Mouse (Mus musculus): ENCODE results near the gene Nkx2-5. TPM values are rescaled to one million over a fixed set of nuclear protein-coding genes. Genes with fewer than 3 reads are reported as not detected.
A peak's percentile ranks its signal among the peaks of the same experiment; 100 is the strongest.

The Nkx2-5 gene
- polyA plus RNA-seq, 1 experiment from 2014 or later, result not detected

GRCm38 (mm10) chr17:26860906-26861305 lies 16.1 kb upstream of the Nkx2-5 start:
- no peak overlapping the region for H3K9ac ChIP-seq (replicated peaks; ENCODE audit: low read length)
- no peaks in the 10 kb centered on the region for H3K36me3 ChIP-seq (ENCODE audit: insufficient read depth, low read length)
- H3K4me1 ChIP-seq (ENCODE audit: insufficient read depth, low read length), result no peaks in the 10 kb centered on the region
- peaks cover 49% of the 10 kb centered on the region for H3K27me3 ChIP-seq (ENCODE audit: insufficient read depth, low read length)
- no peak for ATAC-seq (ENCODE audit: low FRiP score, low TSS enrichment)
- 0 out of 2 replicates have a peak, but pooled peaks cover 5% of the 10 kb centered on the region for H3K9me3 ChIP-seq (ENCODE audit: low read length)
- H3K4me2 ChIP-seq (replicated peaks; ENCODE audit: low read depth, low read length), result no peak overlapping the region
- WGBS, result 18% methylated on average over 4 of the region's 4 CpGs
- no peak overlapping the region for H3K4me3 ChIP-seq (ENCODE audit: low read length)
- no peak overlapping the region for H3K27ac ChIP-seq (ENCODE audit: low read length)

- H3K36me3 ChIP-seq (ENCODE audit: insufficient read depth, low read length), result no peaks in the 10 kb centered on the region
- peaks cover 12% of the 10 kb centered on the region for H3K4me1 ChIP-seq (ENCODE audit: insufficient read depth, low read length)
- no peaks in the 10 kb centered on the region for H3K9me3 ChIP-seq (ENCODE audit: low read length)
- no peak overlapping the region for H3K4me3 ChIP-seq (ENCODE audit: low read length)
- H3K27me3 ChIP-seq (ENCODE audit: insufficient read depth, low read length), result peaks cover 90% of the 10 kb centered on the region
- H3K27ac ChIP-seq (ENCODE audit: low read length), result no peak overlapping the region
- no peak overlapping the region for H3K4me2 ChIP-seq (replicated peaks; ENCODE audit: low read depth, low read length)
- WGBS, result 7% methylated on average over 4 of the region's 4 CpGs
- no peak overlapping the region for H3K9ac ChIP-seq (replicated peaks; ENCODE audit: low read length)
- ATAC-seq (ENCODE audit: low FRiP score, low TSS enrichment), result no peak
Measured at GRCm38 (mm10) chr17:26852262-26852661, 7.5 kb upstream of the Nkx2-5 start.

DNA sequence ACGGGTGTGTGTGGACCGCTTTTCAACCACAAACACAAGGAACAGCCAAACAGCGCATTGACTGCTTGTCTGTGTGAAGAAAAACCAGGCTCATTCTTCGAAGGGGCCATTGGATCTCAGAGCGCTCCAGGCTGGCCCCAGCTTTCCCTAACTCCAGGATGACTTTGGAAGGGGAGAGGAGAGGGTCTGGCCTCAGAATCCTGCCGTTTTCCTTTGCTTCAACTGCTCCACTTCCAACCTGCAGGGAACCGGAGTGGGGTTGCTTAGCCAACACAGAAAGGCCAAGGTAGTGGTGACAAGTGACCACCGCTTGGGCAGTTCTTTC lies 6.3 kb upstream of the Nkx2-5 start:
- Histone ChIP-seq H3K27ac (ENCODE audit: low read length) (no peak overlapping the region), H3K4me1 (ENCODE audit: insufficient read depth, low read length) (peaks cover 12% of the 10 kb centered on the region), H3K9me3 (ENCODE audit: low read length) (no peaks in the 10 kb centered on the region), H3K36me3 (ENCODE audit: insufficient read depth, low read length) (no peaks in the 10 kb centered on the region), H3K27me3 (ENCODE audit: insufficient read depth, low read length) (peaks cover 88% of the 10 kb centered on the region), H3K4me2 (replicated peaks; ENCODE audit: low read depth, low read length) (no peak overlapping the region), H3K9ac (replicated peaks; ENCODE audit: low read length) (no peak overlapping the region), H3K4me3 (ENCODE audit: low read length) (peak overlapping the region; percentile 24; the same call in 1 of the 2 replicates)
- WGBS, result 9% methylated on average over 8 of the region's 8 CpGs
- ATAC-seq (ENCODE audit: low FRiP score, low TSS enrichment), result no peak

DNA sequence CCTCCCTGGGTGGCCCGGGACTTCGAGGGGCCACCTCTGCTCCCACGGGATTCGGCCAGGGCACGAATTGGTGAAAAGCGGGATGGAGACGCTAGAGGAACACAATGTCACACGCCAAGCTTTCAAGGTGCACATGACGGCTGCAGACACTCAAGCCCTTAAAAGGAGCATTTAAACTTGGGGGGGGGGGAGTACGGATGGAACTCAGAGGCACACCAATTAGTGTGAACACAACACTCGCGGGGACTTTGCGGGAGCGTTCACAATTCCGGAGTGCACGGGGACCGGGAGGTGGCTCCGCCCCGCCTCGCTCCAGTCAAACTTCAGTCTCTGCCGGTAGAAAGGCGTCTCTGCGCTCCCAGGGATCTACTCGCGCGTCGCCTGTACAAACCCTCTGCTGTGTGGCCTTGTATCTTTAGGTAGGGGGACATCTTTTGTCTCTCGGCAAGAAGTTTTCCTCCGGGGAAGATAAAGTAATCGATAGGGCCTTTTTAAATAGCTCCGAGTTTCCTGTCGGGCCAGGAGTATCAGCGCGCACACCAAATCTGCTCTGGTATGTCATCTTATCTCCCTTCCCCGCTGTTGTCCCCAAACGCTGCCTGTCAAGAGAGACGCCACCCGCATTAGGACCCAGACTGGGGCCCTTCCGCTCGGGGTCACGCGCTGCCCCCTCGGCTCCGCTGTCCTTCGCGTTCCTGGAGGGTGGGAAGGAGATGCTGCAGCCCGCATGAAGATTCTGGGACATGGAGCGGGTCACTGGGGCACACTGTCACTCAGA lies 5.7 kb upstream of the Nkx2-5 start:
- Histone ChIP-seq H3K36me3 (ENCODE audit: insufficient read depth, low read length) (no peaks in the 10 kb centered on the region), H3K27me3 (ENCODE audit: insufficient read depth, low read length) (peaks cover 87% of the 10 kb centered on the region), H3K4me1 (ENCODE audit: insufficient read depth, low read length) (peaks cover 12% of the 10 kb centered on the region), H3K27ac (ENCODE audit: low read length) (no peak overlapping the region), H3K4me3 (ENCODE audit: low read length) (peak overlapping the region; percentile 24), H3K4me2 (replicated peaks; ENCODE audit: low read depth, low read length) (peak overlapping the region; percentile 35), H3K9me3 (ENCODE audit: low read length) (no peaks in the 10 kb centered on the region), H3K9ac (replicated peaks; ENCODE audit: low read length) (no peak overlapping the region)
- WGBS, result under 1% methylated on average over 48 of the region's 48 CpGs
- no peak for ATAC-seq (ENCODE audit: low FRiP score, low TSS enrichment)

- no peak for ATAC-seq (ENCODE audit: low FRiP score, low TSS enrichment)
- peak overlapping the region; percentile 35 for H3K4me2 ChIP-seq (replicated peaks; ENCODE audit: low read depth, low read length)
- H3K9ac ChIP-seq (replicated peaks; ENCODE audit: low read length), result no peak overlapping the region
- H3K4me1 ChIP-seq (ENCODE audit: insufficient read depth, low read length), result peaks cover 12% of the 10 kb centered on the region
- WGBS, result under 1% methylated on average over 44 of the region's 44 CpGs
- H3K27me3 ChIP-seq (ENCODE audit: insufficient read depth, low read length), result peaks cover 89% of the 10 kb centered on the region
- H3K4me3 ChIP-seq (ENCODE audit: low read length), result peak overlapping the region; percentile 24
- H3K36me3 ChIP-seq (ENCODE audit: insufficient read depth, low read length), result no peaks in the 10 kb centered on the region
- no peaks in the 10 kb centered on the region for H3K9me3 ChIP-seq (ENCODE audit: low read length)
- no peak overlapping the region for H3K27ac ChIP-seq (ENCODE audit: low read length)
Measured at GRCm38 (mm10) chr17:26849746-26850357, 5.0 kb upstream of the Nkx2-5 start.

DNA sequence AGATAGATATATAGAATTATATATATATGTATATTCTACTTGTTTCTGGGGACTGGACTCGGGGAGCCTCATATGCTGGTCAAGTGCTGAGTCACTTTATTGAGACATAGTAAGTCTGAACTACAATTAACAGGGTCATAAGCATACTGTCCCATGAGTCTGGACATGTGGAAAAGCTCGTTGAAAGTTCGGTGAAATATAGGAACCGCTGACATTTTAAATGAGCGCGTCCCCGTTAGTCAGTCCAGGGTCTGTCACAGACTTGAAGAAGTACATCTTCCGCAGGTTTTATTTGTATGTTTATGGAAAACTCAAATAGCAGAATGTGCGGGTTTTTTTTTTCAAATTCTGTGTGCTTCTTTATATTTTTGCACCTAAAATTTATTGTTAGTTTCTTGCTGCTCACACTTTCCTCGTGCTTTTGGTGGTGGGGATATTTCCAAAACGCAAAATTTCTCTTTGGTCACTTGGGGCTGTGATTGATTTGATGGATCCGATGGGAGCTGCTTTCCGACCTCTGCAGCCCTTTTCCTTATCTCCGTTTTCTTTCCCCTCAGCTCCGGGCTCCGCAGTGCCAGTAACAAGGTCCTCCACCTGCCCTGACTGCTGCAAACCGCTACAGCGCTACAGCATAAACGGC lies 4.4 kb upstream of the Nkx2-5 start:
- Histone ChIP-seq H3K9ac (replicated peaks; ENCODE audit: low read length) (no peak overlapping the region), H3K4me3 (ENCODE audit: low read length) (peak overlapping the region; percentile 24; the same call in 1 of the 2 replicates), H3K4me1 (ENCODE audit: insufficient read depth, low read length) (peaks cover 15% of the 10 kb centered on the region), H3K36me3 (ENCODE audit: insufficient read depth, low read length) (no peaks in the 10 kb centered on the region), H3K4me2 (replicated peaks; ENCODE audit: low read depth, low read length) (peak overlapping the region; percentile 35; the same call in 1 of the 2 replicates), H3K27ac (ENCODE audit: low read length) (no peak overlapping the region), H3K27me3 (ENCODE audit: insufficient read depth, low read length) (peaks cover 89% of the 10 kb centered on the region), H3K9me3 (ENCODE audit: low read length) (no peaks in the 10 kb centered on the region)
- 4% methylated on average over 19 of the region's 19 CpGs for WGBS
- ATAC-seq (ENCODE audit: low FRiP score, low TSS enrichment), result no peak

DNA sequence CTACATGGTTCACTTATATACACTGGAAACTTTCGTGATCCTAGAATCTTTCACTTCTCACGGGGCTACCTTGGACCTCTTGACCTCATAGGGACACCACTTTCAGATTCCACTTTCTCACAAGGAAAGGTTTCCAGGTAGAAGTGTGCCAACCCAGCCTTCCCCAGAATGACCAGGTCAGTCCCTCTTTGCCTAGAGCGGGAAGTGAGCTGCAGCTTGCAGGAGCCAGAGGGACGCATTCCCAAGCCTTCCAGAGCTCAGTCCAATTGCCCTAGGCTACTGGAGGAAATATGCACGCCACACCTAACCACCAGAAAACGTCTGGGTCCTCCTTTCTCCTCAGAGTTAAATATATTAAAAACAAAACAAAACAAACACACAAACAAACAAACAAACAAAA lies 3.4 kb upstream of the Nkx2-5 start:
- Histone ChIP-seq H3K27me3 (ENCODE audit: insufficient read depth, low read length) (peaks cover 90% of the 10 kb centered on the region), H3K27ac (ENCODE audit: low read length) (no peak overlapping the region), H3K9ac (replicated peaks; ENCODE audit: low read length) (no peak overlapping the region), H3K4me3 (ENCODE audit: low read length) (no peak overlapping the region), H3K4me2 (replicated peaks; ENCODE audit: low read depth, low read length) (no peak overlapping the region), H3K9me3 (ENCODE audit: low read length) (no peaks in the 10 kb centered on the region), H3K4me1 (ENCODE audit: insufficient read depth, low read length) (peaks cover 15% of the 10 kb centered on the region), H3K36me3 (ENCODE audit: insufficient read depth, low read length) (no peaks in the 10 kb centered on the region)
- 0% methylated on average over 6 of the region's 6 CpGs for WGBS
- no peak for ATAC-seq (ENCODE audit: low FRiP score, low TSS enrichment)

DNA sequence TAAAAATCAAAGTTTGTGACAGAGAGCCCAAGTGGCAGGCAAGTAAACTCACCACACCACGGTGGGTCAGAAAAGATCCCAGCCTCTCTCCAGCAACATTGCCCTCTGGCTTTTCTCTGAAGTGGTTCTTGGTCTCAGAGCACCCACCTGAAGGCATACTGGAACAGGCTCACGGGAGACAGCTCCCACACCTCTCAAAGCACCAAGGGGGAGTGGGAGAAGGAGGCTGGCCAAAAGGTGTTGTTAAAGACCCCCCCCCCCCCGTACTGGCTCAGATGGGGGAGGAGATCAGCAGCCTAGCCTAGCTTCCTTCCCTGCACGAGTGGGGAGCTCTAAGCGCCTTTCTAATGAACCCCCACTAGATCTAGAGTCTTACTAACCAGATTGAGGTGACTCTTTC lies 3.0 kb upstream of the Nkx2-5 start:
- Histone ChIP-seq H3K9me3 (ENCODE audit: low read length) (no peaks in the 10 kb centered on the region), H3K27me3 (ENCODE audit: insufficient read depth, low read length) (peaks cover 91% of the 10 kb centered on the region), H3K4me3 (ENCODE audit: low read length) (no peak overlapping the region), H3K9ac (replicated peaks; ENCODE audit: low read length) (no peak overlapping the region), H3K4me1 (ENCODE audit: insufficient read depth, low read length) (peaks cover 15% of the 10 kb centered on the region), H3K36me3 (ENCODE audit: insufficient read depth, low read length) (no peaks in the 10 kb centered on the region), H3K27ac (ENCODE audit: low read length) (no peak overlapping the region), H3K4me2 (replicated peaks; ENCODE audit: low read depth, low read length) (no peak overlapping the region)
- 0% methylated on average over 4 of the region's 5 CpGs for WGBS
- no peak for ATAC-seq (ENCODE audit: low FRiP score, low TSS enrichment)

GRCm38 (mm10) chr17:26846411-26846810 lies 1.6 kb upstream of the Nkx2-5 start:
- H3K9ac ChIP-seq (replicated peaks; ENCODE audit: low read length), result no peak overlapping the region
- no peaks in the 10 kb centered on the region for H3K9me3 ChIP-seq (ENCODE audit: low read length)
- no peak overlapping the region for H3K27ac ChIP-seq (ENCODE audit: low read length)
- H3K4me3 ChIP-seq (ENCODE audit: low read length), result no peak overlapping the region
- H3K27me3 ChIP-seq (ENCODE audit: insufficient read depth, low read length), result peaks cover 91% of the 10 kb centered on the region
- no peaks in the 10 kb centered on the region for H3K36me3 ChIP-seq (ENCODE audit: insufficient read depth, low read length)
- H3K4me1 ChIP-seq (ENCODE audit: insufficient read depth, low read length), result peaks cover 15% of the 10 kb centered on the region
- WGBS, result 5% methylated on average over 8 of the region's 8 CpGs
- no peak overlapping the region for H3K4me2 ChIP-seq (replicated peaks; ENCODE audit: low read depth, low read length)
- ATAC-seq (ENCODE audit: low FRiP score, low TSS enrichment), result no peak
